Mouse (Mus musculus): Measurements from ENCODE around the gene Gm33543.

Gm33543 gene

GRCm38 (mm10) chr10:95836530-95837264, 6.0 kb downstream of the Gm33543 start:
- DNase-seq (ENCODE audit: low spot score in 2 of 2) = no peak

GRCm38 (mm10) chr10:95830891-95831290, 11.8 kb downstream of the Gm33543 start:
- DNase-seq (ENCODE audit: low spot score in 2 of 2) = no peak

GRCm38 (mm10) chr10:95829471-95829870, 13.3 kb downstream of the Gm33543 start:
- DNase-seq (ENCODE audit: low spot score in 2 of 2) = no peak

- DNase-seq (ENCODE audit: low spot score in 2 of 2) = no peak
Observed at GRCm38 (mm10) chr10:95828374-95828773, 14.4 kb downstream of the Gm33543 start.

GRCm38 (mm10) chr10:95825651-95826050, 17.1 kb downstream of the Gm33543 start:
- DNase-seq (ENCODE audit: low spot score in 2 of 2) = no peak

GRCm38 (mm10) chr10:95818506-95818905, 24.2 kb downstream of the Gm33543 start:
- DNase-seq (ENCODE audit: low spot score in 2 of 2) = no peak

GRCm38 (mm10) chr10:95817419-95818161, 25.1 kb downstream of the Gm33543 start:
- no peak for DNase-seq (ENCODE audit: low spot score in 2 of 2)

GRCm38 (mm10) chr10:95814351-95814750, 28.4 kb downstream of the Gm33543 start:
- no peak for DNase-seq (ENCODE audit: low spot score in 2 of 2)

GRCm38 (mm10) chr10:95811869-95812268, 30.9 kb downstream of the Gm33543 start:
- DNase-seq (ENCODE audit: low spot score in 2 of 2) = no peak

- no peak for DNase-seq (ENCODE audit: low spot score in 2 of 2)
Observed at GRCm38 (mm10) chr10:95801443-95801811, 41.3 kb downstream of the Gm33543 start.

GRCm38 (mm10) chr10:95800693-95801442, 41.9 kb downstream of the Gm33543 start:
- no peak for DNase-seq (ENCODE audit: low spot score in 2 of 2)

- DNase-seq (ENCODE audit: low spot score in 2 of 2) = no peak
Observed at GRCm38 (mm10) chr10:95797645-95798395, 44.9 kb downstream of the Gm33543 start.

- DNase-seq (ENCODE audit: low spot score in 2 of 2) = no peak
Observed at GRCm38 (mm10) chr10:95795500-95795899, 47.2 kb downstream of the Gm33543 start.

GRCm38 (mm10) chr10:95794706-95795105, 48.0 kb downstream of the Gm33543 start:
- DNase-seq (ENCODE audit: low spot score in 2 of 2) = no peak

GRCm38 (mm10) chr10:95791427-95791804, 51.3 kb downstream of the Gm33543 start:
- no peak for DNase-seq (ENCODE audit: low spot score in 2 of 2)

- no peak for DNase-seq (ENCODE audit: low spot score in 2 of 2)
Observed at GRCm38 (mm10) chr10:95790771-95791426, 51.8 kb downstream of the Gm33543 start.

GRCm38 (mm10) chr10:95787176-95787575, 55.6 kb downstream of the Gm33543 start:
- no peak for DNase-seq (ENCODE audit: low spot score in 2 of 2)

GRCm38 (mm10) chr10:95784837-95785236, 57.9 kb downstream of the Gm33543 start:
- DNase-seq (ENCODE audit: low spot score in 2 of 2) = no peak

- DNase-seq (ENCODE audit: low spot score in 2 of 2) = peak in 1 of 2 experiments; percentile 6
Observed at GRCm38 (mm10) chr10:95780881-95781600, 61.7 kb downstream of the Gm33543 start.

GRCm38 (mm10) chr10:95779801-95780385, 62.8 kb downstream of the Gm33543 start:
- peak in 1 of 2 experiments; percentile 3 for DNase-seq (ENCODE audit: low spot score in 2 of 2)
